Mouse (Mus musculus) ES-E14 (cell line): ENCODE data around the gene Aqp7. TPM values are rescaled to one million over a fixed set of nuclear protein-coding genes. Genes with fewer than 3 reads are reported as not detected.
A peak's percentile ranks its signal among the peaks of the same experiment; 100 is the strongest.

Experiments used
- DNase-seq: peaks from one replicate; pipeline ENCODE4 v3.0.0-alpha.2; 2013; ENCODE audit warnings: low read depth, low spot score
- H3K27ac ChIP-seq: 2 replicates; pipeline ENCODE4 v1.5.1; 2012; ENCODE audit warnings: low read depth, mild to moderate bottlenecking, low read length, moderate library complexity, mixed read lengths; ENCODE audit not compliant: poor library complexity, insufficient read depth, severe bottlenecking
- H3K36me3 ChIP-seq: 2 replicates; pipeline ENCODE4 v1.6.1; 2012; ENCODE audit warnings: mild to moderate bottlenecking, low read length, moderate library complexity, mixed read lengths; ENCODE audit not compliant: control insufficient read depth, poor library complexity, insufficient read depth, severe bottlenecking
- H3K4me1 ChIP-seq, 2 experiments: fragments of 150-350 bp in 1 of 2; sonication (generic) in 1 of 2; 2 replicates each; pipeline ENCODE4 v1.6.1; 2012; ENCODE audit warnings: low read length in 2 of 2, mild to moderate bottlenecking in 1 of 2, mixed read lengths in 1 of 2; ENCODE audit not compliant: control insufficient read depth in 2 of 2, insufficient read depth in 2 of 2, poor library complexity in 1 of 2
- H3K4me3 ChIP-seq, 2 experiments: fragments of 150-350 bp in 1 of 2; sonication (generic) in 1 of 2; 2 replicates each; pipeline ENCODE4 v1.5.1; 2012; ENCODE audit warnings: low read length in 2 of 2, low read depth in 1 of 2, mild to moderate bottlenecking in 1 of 2, mixed read lengths in 1 of 2; ENCODE audit not compliant: insufficient read depth in 1 of 2, poor library complexity in 1 of 2, severe bottlenecking in 1 of 2
- H3K9ac ChIP-seq: 2 replicates; pipeline ENCODE4 v1.6.1; 2012; ENCODE audit warnings: low read depth, mild to moderate bottlenecking, low read length, mixed read lengths; ENCODE audit not compliant: poor library complexity, insufficient read depth, severe bottlenecking
- H3K9me3 ChIP-seq: fragments of 150-350 bp; sonication (generic); 2 replicates; pipeline ENCODE4 v1.6.1; 2012; ENCODE audit warnings: low read depth, mild to moderate bottlenecking, low read length; ENCODE audit not compliant: control insufficient read depth, insufficient read depth
- CHD2 ChIP-seq: IDR thresholded peaks from 2 replicates; pipeline ENCODE4 v1.6.1; 2014; ENCODE audit warnings: mild to moderate bottlenecking, low read depth, low read length, inconsistent platforms
- HCFC1 ChIP-seq: IDR thresholded peaks from 2 replicates; pipeline ENCODE4 v1.6.1; 2012; ENCODE audit warnings: low read length, inconsistent platforms, borderline replicate concordance; ENCODE audit not compliant: insufficient read depth
- MAFK ChIP-seq: IDR thresholded peaks from 2 replicates; pipeline ENCODE4 v1.6.1; 2014; ENCODE audit warnings: mild to moderate bottlenecking, low read depth, low read length, inconsistent platforms; ENCODE audit not compliant: insufficient read depth
- ZC3H11A ChIP-seq: IDR thresholded peaks from 2 replicates; pipeline ENCODE4 v1.6.1; 2012; ENCODE audit warnings: low read depth, mild to moderate bottlenecking, inconsistent platforms, low read length, borderline replicate concordance
- ZNF384 ChIP-seq: IDR thresholded peaks from 2 replicates; pipeline ENCODE4 v1.6.1; 2012; ENCODE audit warnings: low read depth, low read length, inconsistent platforms
- in situ Hi-C, 2 experiments: fragments of 600-800 bp; cut with MboI; formaldehyde crosslinking; loops; one replicate each; pipeline ENCODE4 v1.15.1; 2025; ENCODE audit warnings: low sequenced_read_pairs in 2 of 2, inconsistent platforms in 1 of 2; ENCODE audit not compliant: unreplicated experiment in 2 of 2
- total RNA-seq: library from RNA; depleted of rRNA; stranded (reverse); fragments of 300-350 nt; gene quantifications from 2 replicates; pipeline ENCODE4 v1.2.3, GENCODE M21; 2012

Gene Aqp7
- total RNA-seq, 1 experiment, result not detected

GRCm38 (mm10) chr4:41056742-41057332 is 8.9 kb upstream of the Aqp7 start:
- H3K9me3 ChIP-seq, result no peaks in the 10 kb centered on the region
- no peak for TF ChIP-seq CHD2
- TF ChIP-seq HCFC1, result no peak
- TF ChIP-seq ZC3H11A, result no peak
- TF ChIP-seq ZNF384, result no peak
- no peak for TF ChIP-seq MAFK
- H3K4me3 ChIP-seq, result no peak overlapping the region
- H3K36me3 ChIP-seq, result no peaks in the 10 kb centered on the region
- H3K4me1 ChIP-seq, result peaks cover 0 to 19% of the 10 kb centered on the region in 2 experiments; a peak in 2 of 4 replicates
- peak overlapping the region; percentile 2; the same call in 1 of the 2 replicates for H3K9ac ChIP-seq
- no peak overlapping the region for H3K27ac ChIP-seq
- in situ Hi-C loops, result loop anchor here in 1 of 2 experiments (5.0 kb wide), 1 partner anchor 60 kb away; no protein-coding TSS in a partner anchor
- DNase-seq, result no peak

GRCm38 (mm10) chr4:41056253-41056652 is 8.3 kb upstream of the Aqp7 start:
- H3K4me1 ChIP-seq, result peaks cover 0 to 19% of the 10 kb centered on the region in 2 experiments; a peak in 2 of 4 replicates
- no peaks in the 10 kb centered on the region for H3K36me3 ChIP-seq
- no peak overlapping the region for H3K4me3 ChIP-seq
- no peaks in the 10 kb centered on the region for H3K9me3 ChIP-seq
- H3K9ac ChIP-seq, result no peak overlapping the region
- TF ChIP-seq HCFC1 (no peak), MAFK (no peak), ZNF384 (no peak), CHD2 (no peak), ZC3H11A (no peak)
- in situ Hi-C loops, result loop anchor here in 1 of 2 experiments (5.0 kb wide), 1 partner anchor 61 kb away; no protein-coding TSS in a partner anchor
- H3K27ac ChIP-seq, result no peak overlapping the region
- DNase-seq, result no peak

- Histone ChIP-seq H3K9me3 (no peaks in the 10 kb centered on the region), H3K4me1 (peaks cover 0 to 22% of the 10 kb centered on the region in 2 experiments; a peak in 2 of 4 replicates), H3K36me3 (no peaks in the 10 kb centered on the region), H3K9ac (no peak overlapping the region), H3K27ac (no peak overlapping the region), H3K4me3 (peak overlapping the region in 1 of 2 experiments; percentile 46; a peak in 2 of 4 replicates)
- in situ Hi-C loops, result loop anchor here in 1 of 2 experiments (5.0 kb wide), 1 partner anchor 62 kb away; no protein-coding TSS in a partner anchor
- DNase-seq, result no peak
- TF ChIP-seq HCFC1, result no peak
- no peak for TF ChIP-seq ZC3H11A
- no peak for TF ChIP-seq MAFK
- TF ChIP-seq ZNF384, result no peak
- no peak for TF ChIP-seq CHD2
These were observed 7.2 kb upstream of the Aqp7 start for GRCm38 (mm10) chr4:41055111-41055510.

- DNase-seq, result no peak
- peak overlapping the region in 1 of 2 experiments; percentile 17; a peak in 2 of 4 replicates for H3K4me3 ChIP-seq
- in situ Hi-C loops, result no loop called here
- H3K4me1 ChIP-seq, result peaks cover 0 to 17% of the 10 kb centered on the region in 2 experiments; a peak in 2 of 4 replicates
- no peak overlapping the region; the same call in 1 of the 2 replicates for H3K9ac ChIP-seq
- no peak overlapping the region for H3K27ac ChIP-seq
- H3K9me3 ChIP-seq, result no peaks in the 10 kb centered on the region
- H3K36me3 ChIP-seq, result no peaks in the 10 kb centered on the region
- TF ChIP-seq ZC3H11A, result no peak
- TF ChIP-seq MAFK, result no peak
- TF ChIP-seq ZNF384, result no peak
- no peak for TF ChIP-seq CHD2
- no peak for TF ChIP-seq HCFC1
These were observed 3.8 kb upstream of the Aqp7 start for GRCm38 (mm10) chr4:41051781-41052180.
